Mouse (Mus musculus) ES-Bruce4 (cell line): ENCODE data around the gene Napsa. TPM values are rescaled to one million over a fixed set of nuclear protein-coding genes. Genes with fewer than 3 reads are reported as not detected.

ENCODE experiments used
- H3K27ac ChIP-seq: 2 replicates; pipeline ENCODE4 v1.5.1; 2012; ENCODE audit warnings: low read length, inconsistent platforms; ENCODE audit not compliant: insufficient read depth
- H3K27me3 ChIP-seq: 2 replicates; pipeline ENCODE4 v1.6.1; 2012; ENCODE audit warnings: mild to moderate bottlenecking, low read length, inconsistent platforms; ENCODE audit not compliant: control insufficient read depth, poor library complexity, insufficient read depth, severe bottlenecking
- H3K36me3 ChIP-seq: 2 replicates; pipeline ENCODE4 v1.6.1; 2012; ENCODE audit warnings: inconsistent platforms, mild to moderate bottlenecking, low read length, moderate library complexity; ENCODE audit not compliant: control insufficient read depth, poor library complexity, insufficient read depth, severe bottlenecking
- H3K4me1 ChIP-seq: one replicate; pipeline ENCODE4 v1.8.1; 2011; ENCODE audit warnings: low read length; ENCODE audit not compliant: control insufficient read depth, insufficient read depth
- H3K4me3 ChIP-seq: 2 replicates; pipeline ENCODE4 v1.5.1; 2011; ENCODE audit warnings: low read depth, mild to moderate bottlenecking, low read length
- H3K9ac ChIP-seq: 2 replicates; pipeline ENCODE4 v1.6.1; 2012; ENCODE audit warnings: low read depth, mild to moderate bottlenecking, inconsistent platforms; ENCODE audit not compliant: poor library complexity, severe bottlenecking
- H3K9me3 ChIP-seq: replicated peaks from 2 replicates; pipeline ENCODE4 v1.6.1; 2012; ENCODE audit warnings: mild to moderate bottlenecking, low read length, inconsistent platforms; ENCODE audit not compliant: control insufficient read depth, poor library complexity, insufficient read depth, severe bottlenecking
- CTCF ChIP-seq: IDR thresholded peaks from one replicate; pipeline ENCODE4 v1.8.1; 2011; ENCODE audit warnings: low read depth, low read length
- EP300 ChIP-seq: IDR thresholded peaks from 2 replicates; pipeline ENCODE4 v1.6.1; 2011; ENCODE audit warnings: low read depth, low read length; ENCODE audit not compliant: insufficient read depth
- POLR2A ChIP-seq: IDR thresholded peaks from one replicate; pipeline ENCODE4 v1.8.1; 2011; ENCODE audit warnings: low read length; ENCODE audit not compliant: insufficient read depth
- polyA plus RNA-seq: library from polyadenylated mRNA; stranded (reverse); fragments of >200 nt; gene quantifications from 2 replicates; pipeline ENCODE4 v1.2.4, GENCODE M21; 2011; ENCODE audit warnings: low read depth; ENCODE audit not compliant: missing spikeins, insufficient read depth, insufficient read length

The Napsa gene
- polyA plus RNA-seq, 1 experiment, result 1.1 TPM

DNA sequence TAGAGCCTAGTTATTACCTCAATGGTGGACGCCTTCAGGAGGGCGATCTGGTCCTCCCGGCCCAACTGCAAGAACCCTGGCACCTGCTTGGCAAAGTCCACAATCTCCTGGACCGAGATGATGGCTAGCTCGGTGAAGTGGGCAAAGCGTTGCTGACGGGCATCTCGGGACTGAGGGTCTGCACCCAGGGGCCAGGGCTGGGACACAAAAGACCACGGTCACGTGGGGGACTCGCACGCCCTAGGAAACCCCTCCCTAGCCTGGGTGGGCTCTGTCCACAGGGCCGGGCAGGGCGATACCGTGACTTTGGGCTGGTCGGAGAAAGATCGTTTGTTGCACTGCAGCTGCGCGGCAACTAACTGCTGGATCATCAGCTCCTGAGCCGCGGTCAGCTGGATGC lies 20.9 kb upstream of the Napsa start:
- Histone ChIP-seq H3K4me3 (peak overlapping the region; percentile 9), H3K27me3 (no peaks in the 10 kb centered on the region), H3K27ac (no peak overlapping the region), H3K9ac (no peak overlapping the region), H3K9me3 (no peaks in the 10 kb centered on the region), H3K36me3 (peaks cover 12% of the 10 kb centered on the region), H3K4me1 (peaks cover 5% of the 10 kb centered on the region)
- TF ChIP-seq EP300, result no peak
- no peak for TF ChIP-seq CTCF
- TF ChIP-seq POLR2A, result no peak

DNA sequence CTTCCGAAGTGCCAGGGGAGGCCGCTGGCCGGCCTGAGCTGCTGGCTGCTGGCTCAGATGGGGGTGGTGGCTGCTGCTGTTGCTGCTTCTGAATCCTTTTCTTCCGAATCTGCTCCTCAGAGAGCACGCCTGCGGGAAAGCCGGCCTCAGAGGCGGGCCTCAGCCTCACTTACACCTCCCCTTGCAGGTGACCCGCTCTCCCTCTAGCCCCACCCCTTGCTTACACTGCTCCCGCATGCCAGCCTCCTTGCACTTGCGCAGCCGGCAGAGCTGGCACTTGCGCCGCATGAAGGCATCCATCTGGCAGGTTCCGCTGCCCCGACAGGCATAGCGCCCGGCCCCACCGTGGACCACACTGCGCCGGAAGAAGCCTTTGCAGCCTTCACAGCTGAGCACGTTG lies 20.4 kb upstream of the Napsa start:
- Histone ChIP-seq H3K27me3 (no peaks in the 10 kb centered on the region), H3K27ac (no peak overlapping the region), H3K4me3 (peak overlapping the region; percentile 73), H3K9me3 (no peaks in the 10 kb centered on the region), H3K4me1 (peaks cover 5% of the 10 kb centered on the region), H3K9ac (peak overlapping the region; percentile 41), H3K36me3 (peaks cover 12% of the 10 kb centered on the region)
- no peak for TF ChIP-seq CTCF
- no peak for TF ChIP-seq POLR2A
- no peak for TF ChIP-seq EP300

DNA sequence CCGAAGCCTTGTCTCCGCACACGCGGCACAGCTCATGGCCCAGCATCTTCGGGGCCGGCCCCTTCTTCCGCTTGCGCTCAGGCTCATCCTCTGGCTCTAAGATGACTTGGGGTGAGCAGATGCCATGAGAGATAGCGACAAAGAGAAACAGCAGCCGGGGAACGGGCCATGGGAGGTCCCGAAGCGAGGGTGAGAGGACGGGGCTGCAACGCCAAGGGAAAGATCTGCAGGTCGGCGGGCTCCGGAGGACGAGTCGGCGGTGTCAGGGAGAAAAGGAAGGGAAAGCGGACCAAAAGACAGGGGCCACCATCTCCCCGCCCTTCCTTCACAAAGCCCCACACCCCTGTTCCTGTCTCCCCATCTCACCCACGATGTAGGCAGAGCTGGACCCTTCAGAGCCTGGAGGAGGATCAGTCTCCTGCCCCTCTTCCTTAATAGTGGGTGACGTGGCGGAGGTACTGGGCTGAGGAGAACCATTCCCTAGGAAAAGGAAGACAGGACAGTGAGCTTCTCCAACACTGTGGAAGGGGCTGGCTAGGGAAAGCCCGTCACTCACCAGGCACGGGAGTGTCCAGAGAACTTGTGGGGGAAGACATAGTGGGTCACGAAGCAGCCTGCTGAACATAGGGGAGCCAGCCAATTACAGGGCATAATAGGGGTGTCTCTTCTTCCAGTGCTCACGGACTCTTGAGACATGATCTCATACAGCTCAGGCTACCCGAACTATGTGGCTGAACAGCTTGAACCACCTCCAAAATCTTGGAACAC lies 19.9 kb upstream of the Napsa start:
- Histone ChIP-seq H3K4me1 (peaks cover 5% of the 10 kb centered on the region), H3K9me3 (no peaks in the 10 kb centered on the region), H3K4me3 (peak overlapping the region; percentile 73), H3K27ac (no peak overlapping the region), H3K9ac (peak overlapping the region; percentile 41), H3K27me3 (no peaks in the 10 kb centered on the region), H3K36me3 (peaks cover 12% of the 10 kb centered on the region)
- TF ChIP-seq EP300 (no peak), POLR2A (no peak), CTCF (no peak)

DNA sequence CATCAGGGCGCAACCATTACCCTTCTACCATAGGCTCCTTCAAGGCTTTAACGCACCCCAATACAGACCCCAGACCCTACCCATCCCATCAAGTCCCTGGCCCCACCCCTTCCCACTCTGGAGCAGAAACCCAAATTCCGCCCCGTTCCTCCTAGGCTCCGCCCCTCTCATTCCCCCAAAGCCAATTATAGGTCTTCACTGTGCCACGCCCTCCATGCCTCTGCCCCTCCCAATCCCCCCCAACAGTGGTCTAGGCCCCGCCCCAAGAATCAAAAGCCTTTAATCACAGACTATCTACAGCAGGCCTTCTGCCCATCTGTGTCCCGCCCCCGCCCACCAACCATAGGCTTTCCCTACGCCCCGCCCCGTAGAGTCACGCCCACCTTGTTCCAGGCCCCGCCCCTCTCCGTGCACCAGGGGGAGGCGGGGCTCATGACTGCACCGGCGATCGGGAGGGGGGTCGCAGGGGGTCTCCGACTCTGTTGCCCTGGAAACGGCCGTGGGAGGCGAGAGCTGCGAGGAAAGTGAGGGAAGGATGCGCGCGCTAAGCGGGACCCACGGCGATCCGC lies 18.9 kb upstream of the Napsa start:
- H3K4me1 ChIP-seq, result peaks cover 5% of the 10 kb centered on the region
- peaks cover 12% of the 10 kb centered on the region for H3K36me3 ChIP-seq
- peak overlapping the region; percentile 60 for H3K9ac ChIP-seq
- TF ChIP-seq EP300 (0 out of 2 replicates have a peak, but pooled peaks have one; percentile 8), POLR2A (no peak)
- no peaks in the 10 kb centered on the region for H3K9me3 ChIP-seq
- H3K27me3 ChIP-seq, result no peaks in the 10 kb centered on the region
- peak overlapping the region; percentile 75 for H3K4me3 ChIP-seq
- H3K27ac ChIP-seq, result peak overlapping the region; percentile 87

DNA sequence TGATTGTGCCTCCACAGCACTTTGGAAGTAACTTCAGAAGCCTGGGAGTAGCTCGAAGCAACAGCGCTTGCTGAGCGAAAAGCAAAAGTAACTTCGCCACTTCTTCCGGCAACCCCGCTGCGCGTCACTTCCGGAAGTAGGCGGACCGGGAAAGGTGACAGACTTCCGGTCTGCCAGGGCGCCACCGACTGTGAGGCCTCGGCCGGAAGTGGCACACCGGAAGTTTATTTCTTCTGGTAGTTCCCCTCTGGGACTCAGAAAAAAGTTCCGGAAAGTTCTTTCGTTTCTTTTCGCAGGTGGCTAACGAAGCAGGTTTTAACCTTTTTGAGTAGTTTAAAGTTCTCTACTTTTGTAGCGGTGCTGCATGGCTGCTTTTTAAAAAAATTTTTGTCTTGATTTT lies 18.4 kb upstream of the Napsa start, which contains the start of gene Nr1h2:
Gene Nr1h2, minus strand, starts transcription at position 126 of the 400 bp plus-strand sequence.
- Histone ChIP-seq H3K9me3 (no peaks in the 10 kb centered on the region), H3K27me3 (no peaks in the 10 kb centered on the region), H3K36me3 (peaks cover 12% of the 10 kb centered on the region), H3K9ac (peak within 1 kb of the TSS; percentile 60), H3K4me1 (peaks cover 5% of the 10 kb centered on the region), H3K27ac (peak within 1 kb of the TSS; percentile 87), H3K4me3 (peak within 1 kb of the TSS; percentile 79)
- no peak for TF ChIP-seq EP300
- TF ChIP-seq POLR2A, result no peak
- TF ChIP-seq CTCF, result no peak

DNA sequence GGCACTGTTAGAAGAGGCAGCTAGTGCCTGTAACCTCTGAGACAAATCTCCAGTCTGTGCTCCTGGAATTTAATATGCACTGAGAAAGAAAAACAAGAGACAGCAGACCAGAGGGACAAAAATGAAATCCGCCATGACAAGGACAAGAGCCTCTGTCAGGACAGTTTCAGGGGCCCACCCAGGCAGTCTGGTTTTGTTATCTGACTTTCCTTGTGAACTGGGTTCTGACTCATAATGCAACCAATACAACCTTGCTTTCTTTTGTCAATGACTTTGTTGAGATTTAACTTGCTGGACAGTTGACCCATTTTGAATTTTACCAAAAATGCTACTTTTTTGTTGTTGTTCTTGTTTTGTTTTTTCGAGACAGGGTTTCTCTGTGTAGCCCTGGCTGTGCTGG lies 14.6 kb upstream of the Napsa start:
- Histone ChIP-seq H3K9me3 (no peaks in the 10 kb centered on the region), H3K9ac (no peak overlapping the region), H3K36me3 (no peaks in the 10 kb centered on the region), H3K27ac (no peak overlapping the region), H3K27me3 (no peaks in the 10 kb centered on the region), H3K4me1 (peaks cover 1% of the 10 kb centered on the region), H3K4me3 (no peak overlapping the region)
- TF ChIP-seq CTCF (no peak), EP300 (no peak), POLR2A (no peak)
